Mouse (Mus musculus) kidney, embryonic 14.5 days (tissue): ENCODE measurements around the gene Skor1. TPM values are rescaled to one million over a fixed set of nuclear protein-coding genes. Genes with fewer than 3 reads are reported as not detected.
A peak's percentile ranks its signal among the peaks of the same experiment; 100 is the strongest.

Experiments used
- ATAC-seq: fragments of 200-750 bp; cut with Nextera tagmentation; 2 replicates; pipeline ENCODE4 v1.8.0; 2017; ENCODE audit warnings: moderate number of reproducible peaks, mild to moderate bottlenecking, moderate TSS enrichment, moderate library complexity; ENCODE audit not compliant: low FRiP score, low TSS enrichment
- H3K27ac ChIP-seq: fragments of 300-500 bp; sonication (generic); 2 replicates; pipeline ENCODE4 v1.5.1; 2014; ENCODE audit warnings: low read depth, mild to moderate bottlenecking, low read length, moderate library complexity, mixed read lengths
- H3K27me3 ChIP-seq: fragments of 300-500 bp; sonication (generic); 2 replicates; pipeline ENCODE4 v1.6.1; 2014; ENCODE audit warnings: mild to moderate bottlenecking, low read length; ENCODE audit not compliant: control insufficient read depth, insufficient read depth
- H3K36me3 ChIP-seq: fragments of 300-500 bp; sonication (generic); 2 replicates; pipeline ENCODE4 v1.6.1; 2014; ENCODE audit warnings: low read length, mixed read lengths; ENCODE audit not compliant: control insufficient read depth, insufficient read depth
- H3K4me1 ChIP-seq: fragments of 300-500 bp; sonication (generic); 2 replicates; pipeline ENCODE4 v1.6.1; 2014; ENCODE audit warnings: low read length, mixed read lengths; ENCODE audit not compliant: control insufficient read depth, insufficient read depth
- H3K4me2 ChIP-seq: fragments of 300-500 bp; sonication (generic); replicated peaks from 2 replicates; pipeline ENCODE4 v1.6.1; 2014; ENCODE audit warnings: low read depth, mild to moderate bottlenecking, low read length
- H3K4me3 ChIP-seq: fragments of 300-500 bp; sonication (generic); 2 replicates; pipeline ENCODE4 v1.5.1; 2014; ENCODE audit warnings: mild to moderate bottlenecking, low read length
- H3K9ac ChIP-seq: fragments of 300-500 bp; sonication (generic); 2 replicates; pipeline ENCODE4 v1.6.1; 2014; ENCODE audit warnings: low read depth, mild to moderate bottlenecking, low read length, moderate library complexity
- H3K9me3 ChIP-seq: fragments of 300-500 bp; sonication (generic); 2 replicates; pipeline ENCODE4 v1.6.1; 2016; ENCODE audit warnings: low read length; ENCODE audit not compliant: control insufficient read depth
- WGBS: fragments of 180-500 bp; shearing (Covaris S2); extraction: QIAGEN DNeasy Blood & Tissue Kit; methylation state at CpG from one replicate; pipeline ENCODE4 v1.1.7; 2014; 5-methylcytosine and 5-hydroxymethylcytosine counted together
- polyA plus RNA-seq: library from polyadenylated mRNA; unstranded; fragments of >200 nt; fragmentation: Nextera tagmentation; extraction: Ambion mirVana; gene quantifications from 2 replicates; pipeline ENCODE4 v1.2.1, GENCODE M21; 2014

Skor1 gene
- polyA plus RNA-seq, 1 experiment from 2014 or later = not detected

DNA sequence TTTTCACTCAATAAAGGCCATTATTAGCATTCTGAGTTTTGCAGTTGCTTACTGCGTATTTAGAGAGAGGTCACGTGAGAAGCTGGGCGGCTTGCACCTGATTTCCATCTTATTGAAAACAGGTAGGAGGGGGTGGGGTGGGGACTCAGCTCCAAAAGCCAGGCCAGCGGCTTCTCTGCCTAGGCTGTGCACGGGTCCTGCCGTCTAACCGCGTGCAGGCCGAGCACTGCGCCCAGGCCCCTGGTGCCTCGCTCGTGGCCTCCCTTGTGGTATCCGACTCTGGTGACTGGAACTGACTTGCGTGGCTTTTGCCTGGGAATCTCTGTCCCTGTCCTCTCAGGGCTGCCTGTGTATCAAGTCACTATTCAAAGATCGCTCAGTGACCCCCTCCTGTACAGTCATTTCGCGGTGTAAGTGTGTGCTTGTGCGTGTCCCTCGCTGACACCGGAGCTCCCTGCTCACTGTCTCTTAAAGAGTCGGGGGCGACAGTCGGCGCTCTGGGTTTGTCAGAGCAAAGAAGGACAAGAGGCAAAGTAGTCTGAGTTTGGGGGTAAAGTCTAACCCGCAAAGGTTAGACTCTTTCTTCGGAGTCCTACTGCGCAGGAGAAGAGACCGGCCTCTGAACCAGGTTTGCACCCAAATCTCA lies 16.7 kb downstream of the Skor1 start:
- ATAC-seq = peak; percentile 20
- 2% methylated on average over 28 of the region's 28 CpGs for WGBS

DNA sequence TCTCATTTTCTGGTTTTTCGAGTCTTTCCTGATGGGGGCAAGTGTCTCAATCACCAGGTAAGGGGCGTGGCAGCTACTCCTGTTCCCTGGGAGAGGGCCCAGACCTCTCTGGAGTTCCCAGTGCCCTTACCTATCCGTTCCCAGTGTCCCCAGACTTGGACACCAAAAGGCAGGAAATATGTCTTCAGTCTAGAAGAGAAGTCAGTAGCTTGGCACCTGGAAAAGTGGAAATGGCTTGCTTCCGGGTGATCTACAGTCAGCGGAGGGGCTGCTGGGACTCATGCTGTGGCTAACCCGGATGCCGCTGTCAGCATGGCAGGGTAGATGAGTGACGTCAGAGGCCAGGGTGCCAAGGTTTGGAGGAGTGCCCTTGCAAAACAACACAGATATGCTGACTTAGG lies 19.1 kb downstream of the Skor1 start:
- no peaks in the 10 kb centered on the region for H3K36me3 ChIP-seq
- no peak overlapping the region for H3K9ac ChIP-seq
- H3K9me3 ChIP-seq = no peaks in the 10 kb centered on the region
- H3K4me1 ChIP-seq = peaks cover 9% of the 10 kb centered on the region; the same call in 1 of the 2 replicates
- 79% methylated on average over 8 of the region's 8 CpGs for WGBS
- no peak overlapping the region for H3K4me2 ChIP-seq
- H3K27ac ChIP-seq = no peak overlapping the region
- no peak for ATAC-seq
- H3K4me3 ChIP-seq = no peak overlapping the region
- peaks cover 13% of the 10 kb centered on the region for H3K27me3 ChIP-seq

More for the DNA sequence above, 16.7 kb downstream of the Skor1 start:
- Histone ChIP-seq H3K4me3 (peak overlapping the region; percentile 68), H3K4me1 (peaks cover 12% of the 10 kb centered on the region), H3K4me2 (peak overlapping the region; percentile 88), H3K9me3 (no peaks in the 10 kb centered on the region), H3K27me3 (peaks cover 38% of the 10 kb centered on the region), H3K9ac (peak overlapping the region; percentile 76), H3K36me3 (no peaks in the 10 kb centered on the region), H3K27ac (peak overlapping the region; percentile 65; the same call in 1 of the 2 replicates)

DNA sequence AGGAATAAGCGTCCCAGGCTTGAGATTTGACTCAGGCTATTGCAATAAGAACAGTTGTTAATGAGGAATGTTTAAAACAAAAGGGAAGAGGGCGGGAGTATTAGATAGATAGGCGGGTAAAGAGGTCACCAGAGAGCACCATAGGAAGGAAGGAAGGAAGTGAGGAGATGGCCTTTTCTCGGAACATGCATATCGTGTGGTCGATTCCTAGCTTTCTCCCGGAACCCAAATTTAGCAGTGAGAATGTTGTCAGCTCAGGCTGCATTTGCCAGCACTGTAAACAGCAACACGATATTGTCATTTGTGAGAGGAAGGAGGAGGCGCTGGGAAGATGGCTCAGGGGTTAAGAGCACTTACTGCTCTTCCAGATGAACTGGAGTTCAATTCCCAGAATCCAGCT lies 24.2 kb downstream of the Skor1 start:
- peaks cover 6% of the 10 kb centered on the region; the same call in 1 of the 2 replicates for H3K4me1 ChIP-seq
- H3K27me3 ChIP-seq = no peaks in the 10 kb centered on the region
- no peaks in the 10 kb centered on the region for H3K36me3 ChIP-seq
- no peak for ATAC-seq
- H3K27ac ChIP-seq = no peak overlapping the region
- no peak overlapping the region for H3K9ac ChIP-seq
- H3K4me2 ChIP-seq = no peak overlapping the region
- no peak overlapping the region for H3K4me3 ChIP-seq
- 37% methylated on average over 9 of the region's 9 CpGs for WGBS
- H3K9me3 ChIP-seq = no peaks in the 10 kb centered on the region

DNA sequence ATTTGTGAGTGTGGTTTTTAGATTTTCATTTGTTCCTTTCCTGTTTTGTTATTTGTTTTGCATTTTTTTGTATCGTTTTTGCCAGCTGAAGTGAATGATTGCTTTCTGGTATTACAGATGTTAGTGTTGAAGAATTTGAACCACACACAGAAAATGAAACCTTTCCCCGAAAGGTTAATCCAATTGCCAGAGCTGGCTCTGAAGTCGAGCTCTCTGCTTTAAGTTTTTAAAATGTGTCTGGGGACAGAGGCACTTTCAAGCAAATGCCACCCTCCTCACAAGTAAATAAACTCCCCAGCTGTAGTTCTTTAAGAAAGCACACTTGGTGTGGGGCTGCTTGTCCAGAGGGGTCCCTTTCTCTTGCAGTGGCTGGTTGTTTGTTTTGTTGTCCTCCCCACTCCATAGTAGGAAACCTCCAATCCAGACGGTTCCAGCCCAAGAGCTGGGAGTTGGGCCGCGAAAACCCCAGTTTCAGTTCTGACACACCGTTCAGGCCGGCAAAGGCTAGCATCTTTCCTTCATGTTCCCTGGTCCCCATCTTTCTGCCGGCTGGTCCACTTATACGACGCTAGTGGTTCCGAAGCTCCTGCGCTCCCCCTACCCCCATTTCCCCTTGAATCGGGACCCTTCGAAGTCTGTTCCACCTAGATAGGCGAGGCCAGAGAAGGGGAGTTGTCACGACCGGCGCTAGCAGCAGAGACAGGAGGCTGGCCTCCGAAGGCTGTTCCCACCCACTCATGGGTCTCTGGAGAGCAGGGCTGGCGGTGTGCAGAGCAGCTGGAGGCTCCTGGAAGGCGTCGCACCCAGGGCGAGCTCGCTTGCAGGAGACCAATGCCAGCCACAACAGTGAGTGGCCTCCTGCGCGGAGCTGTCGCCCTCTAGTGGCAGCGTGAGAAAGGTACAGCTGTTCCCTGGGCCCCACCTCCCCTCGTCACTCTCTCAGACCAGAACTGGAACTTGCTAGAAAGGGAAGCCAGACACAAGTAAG lies 25.0 kb downstream of the Skor1 start:
- peak overlapping the region; percentile 74; the same call in 1 of the 2 replicates for H3K27ac ChIP-seq
- peaks cover 6% of the 10 kb centered on the region; the same call in 1 of the 2 replicates for H3K4me1 ChIP-seq
- H3K27me3 ChIP-seq = no peaks in the 10 kb centered on the region
- H3K9me3 ChIP-seq = no peaks in the 10 kb centered on the region
- WGBS = 6% methylated on average over 30 of the region's 30 CpGs
- H3K9ac ChIP-seq = peak overlapping the region; percentile 66
- H3K36me3 ChIP-seq = no peaks in the 10 kb centered on the region
- peak overlapping the region; percentile 85 for H3K4me2 ChIP-seq
- peak; percentile 99 for ATAC-seq
- peak overlapping the region; percentile 44 for H3K4me3 ChIP-seq

DNA sequence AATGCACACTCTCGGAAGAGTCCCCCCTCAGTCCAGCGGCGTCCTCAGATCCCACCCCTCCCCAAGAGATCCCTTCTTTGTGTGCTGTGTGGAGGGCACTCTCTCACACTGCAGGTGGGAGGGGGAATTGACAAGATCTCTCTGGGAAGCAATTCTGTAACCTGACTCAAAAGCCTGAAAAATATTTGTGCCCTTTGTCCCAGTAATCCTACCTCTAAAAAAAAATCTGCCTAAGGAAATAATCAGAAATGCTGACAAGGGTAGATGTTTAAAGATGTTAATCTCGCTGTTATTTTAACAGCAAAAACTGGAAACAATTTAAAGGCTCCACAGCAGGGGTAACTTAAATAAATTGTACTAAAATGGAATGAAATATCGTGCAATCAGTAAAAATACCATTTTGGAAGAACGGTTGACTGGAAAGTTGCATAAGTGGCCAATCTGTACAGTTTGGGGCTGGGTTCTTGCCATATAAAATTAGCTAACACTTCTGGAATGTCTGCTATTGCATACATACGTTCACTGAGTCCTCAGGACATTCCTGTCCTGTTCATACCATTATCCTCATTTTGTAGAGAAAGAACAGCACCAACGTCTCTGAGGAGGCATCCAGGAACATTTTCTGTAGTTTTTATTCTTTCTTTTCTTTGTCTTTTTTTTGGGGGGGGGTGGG lies 26.5 kb downstream of the Skor1 start:
- 72% methylated on average over 8 of the region's 8 CpGs for WGBS
- no peaks in the 10 kb centered on the region for H3K36me3 ChIP-seq
- no peak overlapping the region for H3K9ac ChIP-seq
- ATAC-seq = no peak
- H3K27me3 ChIP-seq = no peaks in the 10 kb centered on the region
- no peak overlapping the region for H3K4me2 ChIP-seq
- peaks cover 6% of the 10 kb centered on the region; the same call in 1 of the 2 replicates for H3K4me1 ChIP-seq
- H3K9me3 ChIP-seq = no peaks in the 10 kb centered on the region
- no peak overlapping the region for H3K4me3 ChIP-seq
- H3K27ac ChIP-seq = no peak overlapping the region

DNA sequence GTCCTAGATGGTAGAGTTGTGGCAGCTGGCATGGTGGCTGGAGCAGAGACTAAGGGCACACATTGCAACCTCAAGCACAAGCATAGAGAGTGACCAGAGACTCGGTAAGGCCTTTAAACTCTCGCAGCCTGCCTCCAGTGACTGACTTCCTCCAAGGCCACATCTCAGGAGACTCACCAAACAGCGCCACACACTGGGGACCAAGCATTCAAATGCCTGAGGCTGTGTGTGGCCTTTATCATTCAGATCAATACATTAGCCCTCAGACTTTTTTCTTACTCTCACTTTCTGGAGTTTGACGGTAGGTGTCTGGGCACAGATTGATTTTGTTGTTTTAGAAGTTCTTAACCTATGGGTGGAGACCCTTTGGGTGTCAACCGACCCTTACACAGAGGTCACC lies 30.4 kb downstream of the Skor1 start:
- no peak for ATAC-seq
- Histone ChIP-seq H3K9me3 (no peaks in the 10 kb centered on the region), H3K4me2 (no peak overlapping the region), H3K4me1 (peaks cover 7% of the 10 kb centered on the region; the same call in 1 of the 2 replicates), H3K27ac (no peak overlapping the region), H3K27me3 (no peaks in the 10 kb centered on the region), H3K36me3 (no peaks in the 10 kb centered on the region), H3K4me3 (no peak overlapping the region), H3K9ac (no peak overlapping the region)
- WGBS = 67% methylated on average over 5 of the region's 5 CpGs

DNA sequence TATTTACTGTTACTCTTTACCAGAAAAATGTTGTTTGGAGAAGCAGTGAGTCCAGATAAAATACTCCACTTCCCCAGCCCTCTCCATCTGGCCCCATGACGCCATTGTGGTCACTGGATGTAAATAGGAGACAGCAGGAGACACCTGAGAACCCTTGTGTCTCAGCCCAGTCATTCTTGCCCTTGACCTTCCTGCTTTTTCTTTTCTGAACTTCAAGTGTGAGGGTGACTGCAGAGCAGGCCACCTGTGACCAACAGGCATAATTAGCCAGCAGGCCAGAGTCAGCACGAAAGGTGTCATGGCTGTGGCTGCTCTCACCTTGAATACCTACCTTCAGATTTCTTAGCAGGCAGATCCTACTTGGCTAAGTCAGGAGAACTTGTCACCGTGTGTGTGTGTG lies 36.2 kb downstream of the Skor1 start:
- WGBS = 50% methylated on average over 3 of the region's 3 CpGs
- no peak overlapping the region for H3K4me3 ChIP-seq

DNA sequence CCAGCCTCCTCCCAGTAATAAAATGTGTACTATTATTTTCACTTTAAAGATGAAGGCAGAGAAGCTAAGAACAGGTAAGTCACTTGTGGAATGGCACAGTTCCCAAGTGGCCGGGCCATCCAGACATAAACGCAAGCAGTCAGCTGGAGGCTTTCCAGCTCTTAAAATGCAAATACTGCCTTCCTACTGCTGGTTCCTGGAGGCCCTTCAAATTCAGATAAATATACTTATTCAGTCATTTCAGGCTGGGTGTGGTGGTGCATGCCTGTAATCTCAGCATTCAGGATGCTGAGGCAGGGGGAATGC lies 39.0 kb downstream of the Skor1 start:
- Histone ChIP-seq H3K27me3 (no peaks in the 10 kb centered on the region), H3K4me1 (peaks cover 10% of the 10 kb centered on the region; the same call in 1 of the 2 replicates), H3K9ac (no peak overlapping the region; the same call in 1 of the 2 replicates), H3K27ac (peak overlapping the region; percentile 90), H3K4me2 (peak overlapping the region; percentile 49), H3K9me3 (no peaks in the 10 kb centered on the region), H3K36me3 (no peaks in the 10 kb centered on the region), H3K4me3 (no peak overlapping the region)
- WGBS = 18% methylated on average over 2 of the region's 2 CpGs
- ATAC-seq = no peak

More for the DNA sequence above, 36.2 kb downstream of the Skor1 start:
- Histone ChIP-seq H3K27me3 (no peaks in the 10 kb centered on the region), H3K4me2 (no peak overlapping the region), H3K27ac (no peak overlapping the region), H3K9me3 (no peaks in the 10 kb centered on the region), H3K4me1 (peaks cover 15% of the 10 kb centered on the region), H3K9ac (no peak overlapping the region), H3K36me3 (no peaks in the 10 kb centered on the region)
- no peak for ATAC-seq
